Mouse (Mus musculus) bone marrow, adult 2 months (tissue): ENCODE measurements at regions not wholly inside any gene's neighbourhood (a gene's known extent, or its start where the extent isn't known, plus 50 kb on each side); places are given as distances from the start of the nearest gene placed in this dataset.

Experiments used
- H3K27ac ChIP-seq: fragments of 200-500 bp; 2 replicates; pipeline ENCODE4 v1.5.1; 2012; ENCODE audit warnings: low read depth, mild to moderate bottlenecking, control low read depth, inconsistent platforms, low read length; ENCODE audit not compliant: control insufficient read depth, poor library complexity, insufficient read depth
- H3K4me1 ChIP-seq: fragments of 200-500 bp; 2 replicates; pipeline ENCODE4 v1.6.1; 2011; ENCODE audit warnings: low read length; ENCODE audit not compliant: control insufficient read depth, insufficient read depth
- H3K4me3 ChIP-seq: fragments of 200-500 bp; replicated peaks from 2 replicates; pipeline ENCODE3; 2011; ENCODE audit warnings: mild to moderate bottlenecking, low read depth, low read length, control low read depth; ENCODE audit not compliant: control insufficient read depth
- CTCF ChIP-seq: fragments of 200-500 bp; IDR thresholded peaks from 2 replicates; pipeline ENCODE4 v1.5.1; 2011; ENCODE audit warnings: low read length, control low read depth; ENCODE audit not compliant: control insufficient read depth, insufficient read depth
- POLR2A ChIP-seq: fragments of 200-500 bp; IDR thresholded peaks from 2 replicates; pipeline ENCODE4 v1.6.1; 2011; ENCODE audit warnings: low read depth, mild to moderate bottlenecking, control low read depth, low read length, borderline replicate concordance; ENCODE audit not compliant: control insufficient read depth
- WGBS: fragments of 180-500 bp; shearing (Covaris S2); methylation state at CpG from one replicate; pipeline ENCODE4 v1.1.7; 2018; 5-methylcytosine and 5-hydroxymethylcytosine counted together

DNA sequence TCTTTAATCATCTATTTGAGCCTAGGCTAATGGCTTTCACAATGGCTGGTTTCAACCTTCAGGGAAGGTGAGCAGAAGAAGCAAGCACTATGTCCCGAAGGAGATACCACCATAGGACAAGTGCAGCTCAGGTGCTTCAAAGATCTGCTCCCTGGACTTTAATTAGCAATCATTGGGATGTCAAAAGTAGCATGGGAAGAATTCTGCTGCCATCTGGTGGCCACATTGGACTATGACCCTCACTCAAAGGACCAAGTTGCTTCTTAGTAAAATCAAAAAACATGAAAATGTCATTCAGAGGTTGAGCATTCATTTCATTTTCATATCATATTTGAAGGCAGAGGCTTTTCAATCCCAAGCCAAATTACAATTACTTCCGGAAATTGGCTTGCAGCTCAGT lies 610.9 kb downstream of the Ets1 start:
- WGBS, result 26% methylated on average over 2 of the region's 2 CpGs
- TF ChIP-seq CTCF (peak; percentile 11; the same call in 1 of the 2 replicates), POLR2A (no peak)
- no peak overlapping the region for H3K27ac ChIP-seq

DNA sequence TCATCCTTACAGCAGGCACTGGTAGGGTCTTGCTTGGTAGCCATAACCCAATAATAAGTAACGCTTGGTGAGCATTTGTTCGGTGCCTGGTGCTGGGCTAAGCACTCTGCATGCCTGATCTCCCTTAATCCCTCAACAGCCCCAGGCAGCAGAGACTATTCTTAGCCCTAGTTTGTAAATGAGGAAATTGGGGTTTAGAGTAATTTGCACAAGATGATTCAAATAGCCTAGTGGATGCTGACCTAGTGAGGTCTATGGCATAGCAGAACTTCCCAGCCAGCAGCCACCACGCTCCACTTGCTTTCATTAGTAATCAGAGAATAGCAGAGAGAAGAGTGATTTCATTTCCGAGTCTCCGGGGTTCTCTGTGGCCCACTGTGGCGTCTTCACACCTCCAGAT lies 622.2 kb downstream of the Ets1 start:
- H3K4me1 ChIP-seq, result no peaks in the 10 kb centered on the region
- WGBS, result 64% methylated on average over 6 of the region's 6 CpGs
- no peak overlapping the region for H3K27ac ChIP-seq
- no peak for TF ChIP-seq CTCF
- no peak for TF ChIP-seq POLR2A
- H3K4me3 ChIP-seq, result no peak overlapping the region

More for the DNA sequence above, 610.9 kb downstream of the Ets1 start:
- Histone ChIP-seq H3K4me3 (no peak overlapping the region), H3K4me1 (no peaks in the 10 kb centered on the region)

GRCm38 (mm10) chr9:33260171-33260570 lies 624.1 kb downstream of the Ets1 start:
- WGBS, result 28% methylated on average over 4 of the region's 4 CpGs
- Histone ChIP-seq H3K4me3 (no peak overlapping the region), H3K27ac (no peak overlapping the region), H3K4me1 (no peaks in the 10 kb centered on the region)
- TF ChIP-seq CTCF, result peak; percentile 73
- TF ChIP-seq POLR2A, result no peak

- WGBS, result 73% methylated on average over 5 of the region's 5 CpGs
- H3K4me1 ChIP-seq, result no peaks in the 10 kb centered on the region
- no peak overlapping the region for H3K27ac ChIP-seq
- H3K4me3 ChIP-seq, result no peak overlapping the region
- TF ChIP-seq POLR2A (no peak), CTCF (no peak)
Measured at GRCm38 (mm10) chr9:33289381-33289780, 653.4 kb downstream of the Ets1 start.

- H3K4me3 ChIP-seq, result no peak overlapping the region
- no peaks in the 10 kb centered on the region for H3K4me1 ChIP-seq
- H3K27ac ChIP-seq, result no peak overlapping the region
- no peak for TF ChIP-seq CTCF
- TF ChIP-seq POLR2A, result no peak
Measured at GRCm38 (mm10) chr9:33292116-33292515, 656.1 kb downstream of the Ets1 start.

GRCm38 (mm10) chr9:33295925-33296324 lies 659.9 kb downstream of the Ets1 start:
- no peak overlapping the region for H3K27ac ChIP-seq
- 35% methylated on average over 2 of the region's 2 CpGs for WGBS
- TF ChIP-seq POLR2A, result no peak
- TF ChIP-seq CTCF, result no peak
- H3K4me3 ChIP-seq, result no peak overlapping the region
- H3K4me1 ChIP-seq, result no peaks in the 10 kb centered on the region

- WGBS, result 69% methylated on average over 1 of the region's 1 CpGs
- no peaks in the 10 kb centered on the region for H3K4me1 ChIP-seq
- H3K4me3 ChIP-seq, result no peak overlapping the region
- no peak overlapping the region for H3K27ac ChIP-seq
- TF ChIP-seq CTCF (no peak), POLR2A (no peak)
Measured at GRCm38 (mm10) chr9:33319525-33320025, 683.6 kb downstream of the Ets1 start.

GRCm38 (mm10) chr9:33327722-33328121 lies 691.7 kb downstream of the Ets1 start:
- Histone ChIP-seq H3K4me3 (no peak overlapping the region), H3K27ac (no peak overlapping the region), H3K4me1 (no peaks in the 10 kb centered on the region)
- 70% methylated on average over 2 of the region's 2 CpGs for WGBS
- TF ChIP-seq POLR2A (no peak), CTCF (no peak)

DNA sequence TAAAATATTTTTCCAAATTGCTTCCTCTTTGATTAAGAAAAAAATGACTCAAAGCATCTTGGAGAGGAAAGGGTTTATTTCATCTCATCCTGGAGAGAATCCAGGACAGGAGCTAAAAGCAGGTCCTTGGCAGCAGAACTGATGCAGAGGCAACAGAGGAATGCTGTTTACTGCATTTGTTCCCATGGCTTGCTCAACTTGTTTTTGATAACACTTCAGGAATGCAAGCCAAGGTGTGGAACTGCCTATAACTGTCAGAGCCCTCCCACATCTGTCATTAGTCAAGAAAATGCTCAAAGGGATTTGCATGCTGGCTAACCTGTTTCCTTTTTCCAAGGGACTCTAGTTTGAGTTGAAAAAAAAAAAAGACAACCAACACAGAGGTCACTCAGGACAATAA lies 714.2 kb downstream of the Ets1 start:
- TF ChIP-seq POLR2A (no peak), CTCF (no peak)
- H3K4me3 ChIP-seq, result no peak overlapping the region
- no peak overlapping the region for H3K27ac ChIP-seq
- no peaks in the 10 kb centered on the region for H3K4me1 ChIP-seq
